Mouse (Mus musculus) right cerebral cortex, adult 2 months (tissue): ENCODE results near the gene Cxcl9.
A peak's percentile ranks its signal among the peaks of the same experiment; 100 is the strongest.
"Not testable (repeated sequence)": the region's sequence is repeated elsewhere in the genome, so short reads cannot be mapped to it uniquely, and the experiment has no call there.

Experiments used
- DNase-seq, 2 experiments: peaks; one replicate each; pipeline ENCODE4 v3.0.0; 2021 to 2022; ENCODE audit warnings: low spot score in 2 of 2

Gene Cxcl9

DNA sequence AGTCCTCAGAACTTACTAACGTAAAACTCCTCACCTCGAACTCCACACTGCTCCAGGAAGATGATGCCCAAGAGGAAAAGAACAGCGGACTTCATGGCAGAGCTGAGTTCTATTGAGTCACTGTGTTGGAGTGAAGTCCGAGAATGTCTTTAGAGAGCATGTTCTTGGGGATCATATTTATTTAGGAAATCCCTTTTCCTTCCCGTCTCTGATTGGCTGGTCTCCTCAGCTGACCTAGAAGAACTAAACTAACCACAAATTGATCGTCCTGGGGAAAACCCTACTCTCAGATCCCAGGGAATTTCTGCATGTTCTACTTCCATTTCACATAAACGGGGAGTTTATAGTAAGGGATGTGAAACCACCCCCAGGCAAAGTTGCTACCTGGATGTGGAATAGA lies at the start of gene Cxcl9:
Gene Cxcl9 (minus strand): TSS at position 151 of the 400 bp plus-strand sequence.
- no peak for DNase-seq

- no peak for DNase-seq
Observed at GRCm38 (mm10) chr5:92376795-92377405, 49.0 kb upstream of the Cxcl9 start.

GRCm38 (mm10) chr5:92375368-92375767 lies 47.5 kb upstream of the Cxcl9 start:
- DNase-seq = no peak

GRCm38 (mm10) chr5:92374721-92375142 lies 46.9 kb upstream of the Cxcl9 start:
- DNase-seq = no peak

DNA sequence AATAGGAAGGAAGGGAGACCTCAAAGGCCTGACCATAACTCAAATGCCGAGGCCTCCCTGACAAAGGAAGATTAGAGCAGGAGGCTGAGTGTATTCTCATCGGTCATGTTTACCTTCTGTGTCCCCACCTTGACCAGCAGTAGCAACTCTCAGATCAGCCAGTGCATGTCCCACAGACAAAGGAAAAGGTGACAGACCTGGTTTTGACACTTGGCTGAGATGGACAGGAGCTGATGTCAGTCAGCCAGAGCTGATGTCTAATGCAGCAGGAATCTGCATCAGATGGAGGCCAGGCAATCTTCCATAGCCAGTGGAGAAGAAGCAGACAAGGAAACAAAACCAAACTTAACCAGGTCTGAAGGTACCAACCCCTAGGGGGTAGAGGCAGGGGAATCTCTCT lies 44.7 kb upstream of the Cxcl9 start:
- no peak for DNase-seq

GRCm38 (mm10) chr5:92371361-92371976 lies 43.6 kb upstream of the Cxcl9 start:
- no peak for DNase-seq

DNA sequence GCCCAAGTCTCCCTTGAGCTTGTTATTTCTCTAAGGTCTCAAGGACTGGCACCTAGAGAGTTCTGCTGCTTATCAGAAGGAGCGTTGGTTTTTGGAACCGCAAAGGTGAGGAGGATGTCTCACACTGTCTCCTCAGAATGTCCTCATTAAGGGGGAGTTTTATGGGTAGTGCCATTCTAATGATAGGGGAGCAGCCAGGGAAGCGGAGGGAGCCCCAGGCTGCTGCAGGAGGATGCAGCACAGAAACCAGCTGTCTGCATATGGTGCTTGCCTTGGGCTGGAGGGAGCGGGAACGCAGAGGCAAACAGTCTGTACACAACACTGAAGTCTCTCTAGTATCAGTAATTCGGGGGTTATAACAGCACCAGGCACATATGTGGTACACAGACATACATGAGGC lies 43.0 kb upstream of the Cxcl9 start:
- DNase-seq = no peak

GRCm38 (mm10) chr5:92370392-92370791 lies 42.5 kb upstream of the Cxcl9 start:
- DNase-seq = no peak

DNA sequence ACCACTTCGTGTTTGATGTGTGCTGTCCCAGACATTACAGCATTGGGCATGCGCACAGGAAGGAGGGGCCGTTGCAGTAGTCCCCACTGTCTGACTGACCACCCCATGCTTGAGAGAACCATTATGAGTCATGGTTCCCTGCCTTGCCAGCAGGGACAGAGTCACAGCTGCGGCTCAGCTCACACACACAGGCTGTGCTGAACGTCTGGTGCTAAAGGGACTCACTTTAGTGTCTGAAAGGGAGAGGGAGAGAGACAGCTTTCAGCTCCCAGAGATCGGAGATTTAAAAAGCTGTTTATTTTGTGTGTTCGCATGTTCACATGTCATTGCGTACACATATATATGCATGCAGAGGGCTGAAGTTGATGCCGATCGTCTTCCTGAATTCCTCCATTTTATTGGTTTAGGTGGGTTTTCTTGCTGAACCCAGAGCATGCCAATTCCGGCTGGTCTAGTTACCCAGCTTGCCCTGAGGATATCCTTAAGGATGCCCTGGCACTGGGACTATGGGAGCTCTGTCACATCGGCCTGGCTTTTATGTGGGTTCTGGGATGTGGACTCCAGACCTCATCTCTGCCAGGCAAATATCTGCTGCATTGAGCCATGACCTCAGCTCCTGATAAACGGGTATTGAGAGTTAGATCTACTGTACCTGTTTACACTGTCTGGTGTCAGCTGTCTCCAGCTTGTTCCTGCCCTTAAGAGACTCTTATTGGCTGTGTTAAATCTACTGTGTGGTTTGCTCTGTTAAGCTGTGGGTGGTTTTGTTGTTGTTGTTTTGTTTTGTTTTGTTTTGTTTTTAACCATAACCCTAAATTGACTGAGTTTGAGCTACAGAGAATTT lies 41.5 kb upstream of the Cxcl9 start:
- DNase-seq = peak; percentile 46

DNA sequence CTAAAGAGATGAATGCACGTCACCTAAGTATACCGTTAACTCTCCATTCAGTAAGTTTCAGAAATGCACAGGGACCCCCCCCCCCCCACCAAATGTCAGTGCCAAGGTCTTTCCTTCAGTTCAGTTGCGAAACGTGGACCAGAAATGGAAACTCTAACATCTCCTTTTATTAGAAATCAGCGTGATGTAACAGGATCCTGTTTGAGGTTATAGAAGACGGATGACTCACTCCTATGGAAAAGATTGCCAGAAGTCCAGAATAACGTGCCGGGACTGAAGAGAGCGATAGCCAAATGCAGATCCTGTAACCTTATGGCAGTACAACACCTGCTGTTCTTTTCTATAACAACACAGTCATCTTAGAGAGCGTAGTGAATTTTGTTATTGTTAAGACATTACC lies 40.5 kb upstream of the Cxcl9 start:
- DNase-seq = no peak

GRCm38 (mm10) chr5:92366565-92366964 lies 38.7 kb upstream of the Cxcl9 start:
- no peak for DNase-seq

DNA sequence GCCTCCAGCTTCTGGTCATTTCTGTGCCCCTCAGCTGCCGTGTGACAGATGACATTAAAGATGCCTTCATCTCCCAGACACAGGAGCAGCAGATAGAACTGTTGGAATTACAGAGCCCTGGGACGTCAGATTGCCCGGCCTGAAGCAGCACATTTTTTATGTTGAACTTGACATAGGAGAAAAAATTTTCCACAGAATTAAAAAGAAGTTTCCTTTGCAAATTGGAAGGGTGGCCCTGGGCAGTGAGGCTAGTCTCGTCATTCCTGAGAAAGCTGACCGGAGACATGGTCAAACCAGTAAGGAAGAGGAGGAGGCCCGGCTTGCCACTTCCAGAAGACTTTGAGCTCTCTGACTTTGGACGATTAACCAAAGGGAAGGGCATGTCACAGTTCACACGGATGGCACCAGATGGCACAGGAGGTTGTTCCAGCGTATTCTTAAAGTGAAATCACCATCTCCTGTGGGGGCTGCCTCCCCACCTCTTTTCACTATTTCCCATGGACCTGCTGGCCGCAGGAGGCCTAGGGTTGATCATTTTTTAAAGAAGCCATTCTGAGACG lies 37.3 kb upstream of the Cxcl9 start:
- no peak for DNase-seq

DNA sequence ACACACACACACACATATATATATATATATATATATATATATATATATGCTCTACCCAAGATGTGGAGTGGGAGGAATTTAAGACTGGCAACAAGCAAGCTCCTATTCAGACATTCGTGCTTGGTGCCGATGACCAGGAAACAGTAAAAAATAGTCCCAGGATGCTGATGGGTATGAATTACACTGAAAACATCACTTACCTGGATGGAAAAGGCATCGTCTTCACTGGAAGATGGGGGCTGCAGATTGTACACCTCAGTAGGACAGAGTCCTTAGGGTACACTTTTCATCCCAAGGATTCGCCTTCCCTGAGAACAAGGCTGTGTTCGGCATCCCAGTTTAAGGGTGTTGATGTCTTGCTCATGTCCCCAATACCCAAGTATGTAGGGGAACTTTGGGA lies 36.1 kb upstream of the Cxcl9 start:
- no peak for DNase-seq

GRCm38 (mm10) chr5:92363179-92363578 lies 35.3 kb upstream of the Cxcl9 start:
- no peak for DNase-seq

GRCm38 (mm10) chr5:92358767-92359455 lies 31.0 kb upstream of the Cxcl9 start:
- no peak for DNase-seq

DNA sequence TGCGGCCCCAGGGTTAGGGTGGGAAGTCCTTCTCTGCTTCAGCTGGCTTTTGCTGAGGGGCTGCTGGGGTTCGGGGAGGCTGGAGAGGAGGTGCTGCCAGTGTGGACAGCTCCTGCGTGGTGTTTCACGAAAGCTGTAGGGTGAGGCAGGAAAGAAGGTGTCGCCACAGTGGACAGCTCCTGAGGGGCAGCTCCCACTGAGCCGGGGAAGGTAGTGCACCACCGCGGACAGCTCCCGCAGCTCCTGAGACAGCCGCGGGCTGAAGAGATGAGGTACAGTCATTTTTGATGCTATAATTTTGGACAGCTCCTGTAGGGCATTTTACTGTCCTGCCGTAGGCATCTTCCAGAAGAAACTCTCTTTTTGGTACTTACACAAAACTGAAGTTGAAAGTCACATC lies 30.2 kb upstream of the Cxcl9 start:
- DNase-seq = no peak

DNA sequence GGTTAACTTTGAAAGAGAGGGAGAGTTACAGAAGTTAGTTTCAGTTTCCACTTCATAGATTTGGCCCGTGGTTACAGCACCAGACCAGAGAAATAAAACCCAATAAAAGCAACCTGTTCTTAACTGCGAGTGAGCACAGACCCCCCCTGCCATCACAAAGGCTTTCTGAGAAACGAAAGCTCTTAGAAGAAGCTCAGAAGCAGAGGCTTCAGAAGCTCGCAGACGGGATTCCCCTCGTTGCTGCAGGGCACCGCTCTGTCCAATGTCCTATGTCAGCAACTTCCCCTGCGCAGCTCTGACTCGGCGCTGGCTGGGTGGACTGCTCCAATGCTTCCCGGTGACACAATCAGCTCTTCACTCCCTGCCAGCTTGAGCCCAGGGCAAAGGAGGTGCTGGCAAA lies 25.6 kb upstream of the Cxcl9 start:
- DNase-seq = no peak

GRCm38 (mm10) chr5:92352716-92353115 lies 24.8 kb upstream of the Cxcl9 start:
- DNase-seq = not testable (repeated sequence)

DNA sequence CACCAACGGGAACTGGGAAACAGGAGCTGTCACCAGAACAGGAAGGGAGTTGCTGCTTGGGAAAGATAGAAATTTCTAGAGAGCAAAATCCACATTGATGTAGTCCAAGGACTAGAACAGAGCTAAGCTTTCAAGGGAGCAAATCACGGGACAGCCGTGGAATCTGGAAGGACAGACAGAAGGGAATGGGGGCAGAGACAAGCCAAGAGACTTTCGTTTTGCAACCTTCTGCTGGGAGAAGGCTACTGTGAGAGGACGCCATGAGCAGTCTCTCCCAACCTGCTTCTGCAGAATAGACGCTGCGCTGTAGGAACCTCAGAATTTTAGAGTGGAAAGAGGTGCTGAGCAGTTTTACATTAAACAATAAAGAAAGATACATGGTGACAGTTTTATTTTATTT lies 21.9 kb upstream of the Cxcl9 start:
- no peak for DNase-seq

GRCm38 (mm10) chr5:92348794-92349413 lies 21.0 kb upstream of the Cxcl9 start, which contains the start of gene Cxcl10:
Gene Cxcl10 (minus strand): TSS chr5:92348889.
- peak; percentile 33 to 50 for DNase-seq

GRCm38 (mm10) chr5:92345006-92345405 lies 17.1 kb upstream of the Cxcl9 start:
- no peak for DNase-seq
